Mouse (Mus musculus): Measurements from ENCODE around the gene Gm20870. TPM values are rescaled to one million over a fixed set of nuclear protein-coding genes. Genes with fewer than 3 reads are reported as not detected.
"Not testable (repeated sequence)": the region's sequence is repeated elsewhere in the genome, so short reads cannot be mapped to it uniquely, and the experiment has no call there.

Gm20870 gene
- total RNA-seq (2021), result not detected

- not testable (repeated sequence) for DNase-seq
These were observed at the start of gene Gm20870 for GRCm38 (mm10) chrY:71691743-71692142. Gene Gm20870, plus strand, starts transcription at chrY:71692043.

Other genes with a start within 250 kb of the Gm20870 start
- not detected for gene Gm20869, start 222.6 kb upstream of the Gm20870 start, total RNA-seq (2021)

Data from layer of hippocampus, postnatal 36 days (tissue).